Mouse (Mus musculus) embryonic facial prominence, embryonic 12.5 days (tissue): Measurements from ENCODE around the gene Adgrg1. TPM values are rescaled to one million over a fixed set of nuclear protein-coding genes. Genes with fewer than 3 reads are reported as not detected.

Source experiments
- ATAC-seq: fragments of 200-750 bp; cut with Nextera tagmentation; 2 replicates; pipeline ENCODE4 v1.8.0; 2017; ENCODE audit not compliant: insufficient number of reproducible peaks, insufficient read depth, low FRiP score, low TSS enrichment
- H3K27ac ChIP-seq: fragments of 300-500 bp; sonication (generic); 2 replicates; pipeline ENCODE4 v1.5.1; 2016; ENCODE audit warnings: mild to moderate bottlenecking
- H3K27me3 ChIP-seq: fragments of 300-500 bp; sonication (generic); 2 replicates; pipeline ENCODE4 v1.6.1; 2016; ENCODE audit warnings: mild to moderate bottlenecking, moderate library complexity
- H3K36me3 ChIP-seq: fragments of 300-500 bp; sonication (generic); 2 replicates; pipeline ENCODE4 v1.6.1; 2016; ENCODE audit warnings: mild to moderate bottlenecking
- H3K4me1 ChIP-seq: fragments of 300-500 bp; sonication (generic); 2 replicates; pipeline ENCODE4 v1.6.1; 2016
- H3K4me2 ChIP-seq: fragments of 300-500 bp; sonication (generic); replicated peaks from 2 replicates; pipeline ENCODE4 v1.6.1; 2016; ENCODE audit warnings: mild to moderate bottlenecking, moderate library complexity
- H3K4me3 ChIP-seq: fragments of 300-500 bp; sonication (generic); 2 replicates; pipeline ENCODE4 v1.5.1; 2016; ENCODE audit warnings: mild to moderate bottlenecking
- H3K9ac ChIP-seq: fragments of 300-500 bp; sonication (generic); 2 replicates; pipeline ENCODE4 v1.6.1; 2016; ENCODE audit warnings: mild to moderate bottlenecking, moderate library complexity
- H3K9me3 ChIP-seq: fragments of 300-500 bp; sonication (generic); 2 replicates; pipeline ENCODE4 v1.6.1; 2016; ENCODE audit warnings: mild to moderate bottlenecking, moderate library complexity
- WGBS: fragments of 180-500 bp; shearing (Covaris S2); methylation state at CpG from one replicate; pipeline ENCODE4 v1.1.7; 2016; 5-methylcytosine and 5-hydroxymethylcytosine counted together
- polyA plus RNA-seq: library from polyadenylated mRNA; unstranded; fragments of >200 nt; fragmentation: Nextera tagmentation; extraction: Ambion mirVana; gene quantifications from 2 replicates; pipeline ENCODE4 v1.2.1, GENCODE M21; 2016

Adgrg1 gene
- polyA plus RNA-seq, 1 experiment from 2014 or later = 22.3 TPM

- ATAC-seq = no peak
- WGBS = 67% methylated on average over 6 of the region's 6 CpGs
- Histone ChIP-seq H3K4me1 (no peaks in the 10 kb centered on the region), H3K36me3 (no peaks in the 10 kb centered on the region), H3K4me2 (no peak overlapping the region), H3K27ac (no peak overlapping the region), H3K27me3 (no peaks in the 10 kb centered on the region), H3K9ac (no peak overlapping the region), H3K9me3 (no peaks in the 10 kb centered on the region), H3K4me3 (no peak overlapping the region)
Measured at GRCm38 (mm10) chr8:95047884-95048680, 73.5 kb downstream of the Adgrg1 start.

- H3K27ac ChIP-seq = no peak overlapping the region
- no peaks in the 10 kb centered on the region for H3K27me3 ChIP-seq
- H3K4me2 ChIP-seq = no peak overlapping the region
- no peaks in the 10 kb centered on the region for H3K4me1 ChIP-seq
- no peaks in the 10 kb centered on the region for H3K36me3 ChIP-seq
- no peak overlapping the region for H3K4me3 ChIP-seq
- no peaks in the 10 kb centered on the region for H3K9me3 ChIP-seq
- 68% methylated on average over 2 of the region's 2 CpGs for WGBS
- H3K9ac ChIP-seq = no peak overlapping the region
- no peak for ATAC-seq
Measured at GRCm38 (mm10) chr8:95049636-95050035, 75.1 kb downstream of the Adgrg1 start.

- no peak overlapping the region for H3K4me2 ChIP-seq
- H3K27ac ChIP-seq = no peak overlapping the region
- no peaks in the 10 kb centered on the region for H3K9me3 ChIP-seq
- H3K4me1 ChIP-seq = no peaks in the 10 kb centered on the region
- H3K36me3 ChIP-seq = no peaks in the 10 kb centered on the region
- no peak overlapping the region for H3K4me3 ChIP-seq
- no peak for ATAC-seq
- H3K9ac ChIP-seq = no peak overlapping the region
- no peaks in the 10 kb centered on the region for H3K27me3 ChIP-seq
- 59% methylated on average over 6 of the region's 6 CpGs for WGBS
Measured at GRCm38 (mm10) chr8:95054438-95054837, 79.9 kb downstream of the Adgrg1 start.

- Histone ChIP-seq H3K9me3 (no peaks in the 10 kb centered on the region), H3K4me3 (no peak within 1 kb of the TSS), H3K4me2 (no peak within 1 kb of the TSS), H3K9ac (no peak within 1 kb of the TSS), H3K36me3 (no peaks in the 10 kb centered on the region), H3K27ac (no peak within 1 kb of the TSS), H3K27me3 (no peaks in the 10 kb centered on the region), H3K4me1 (no peaks in the 10 kb centered on the region)
- 15% methylated on average over 2 of the region's 2 CpGs for WGBS
- no peak for ATAC-seq
Measured at GRCm38 (mm10) chr8:95054927-95055510, 80.5 kb downstream of the Adgrg1 start, which contains the start of gene Drc7. TSS of gene Drc7 (plus strand) at chr8:95055103.

GRCm38 (mm10) chr8:95056414-95056813 is 81.9 kb downstream of the Adgrg1 start:
- no peak overlapping the region for H3K4me2 ChIP-seq
- ATAC-seq = no peak
- H3K9ac ChIP-seq = no peak overlapping the region
- no peaks in the 10 kb centered on the region for H3K9me3 ChIP-seq
- no peak overlapping the region for H3K4me3 ChIP-seq
- no peaks in the 10 kb centered on the region for H3K27me3 ChIP-seq
- no peaks in the 10 kb centered on the region for H3K4me1 ChIP-seq
- no peak overlapping the region for H3K27ac ChIP-seq
- WGBS = 83% methylated on average over 5 of the region's 5 CpGs
- H3K36me3 ChIP-seq = no peaks in the 10 kb centered on the region

- Histone ChIP-seq H3K9me3 (no peaks in the 10 kb centered on the region), H3K4me3 (no peak overlapping the region), H3K27me3 (no peaks in the 10 kb centered on the region), H3K27ac (no peak overlapping the region), H3K4me2 (no peak overlapping the region), H3K4me1 (no peaks in the 10 kb centered on the region), H3K36me3 (no peaks in the 10 kb centered on the region), H3K9ac (no peak overlapping the region)
- ATAC-seq = no peak
- 83% methylated on average over 6 of the region's 6 CpGs for WGBS
Measured at GRCm38 (mm10) chr8:95058661-95059060, 84.1 kb downstream of the Adgrg1 start.

- 60% methylated on average over 6 of the region's 6 CpGs for WGBS
- no peaks in the 10 kb centered on the region for H3K4me1 ChIP-seq
- no peak overlapping the region for H3K4me2 ChIP-seq
- H3K36me3 ChIP-seq = no peaks in the 10 kb centered on the region
- H3K27me3 ChIP-seq = no peaks in the 10 kb centered on the region
- H3K27ac ChIP-seq = no peak overlapping the region
- H3K9me3 ChIP-seq = no peaks in the 10 kb centered on the region
- no peak for ATAC-seq
- H3K9ac ChIP-seq = no peak overlapping the region
- no peak overlapping the region for H3K4me3 ChIP-seq
Measured at GRCm38 (mm10) chr8:95059812-95060533, 85.4 kb downstream of the Adgrg1 start.

Other genes with a start within 250 kb of the Adgrg1 start
- not detected in 2 replicates for gene Ccl22, start 229.2 kb upstream of the Adgrg1 start, polyA plus RNA-seq
- 4.6 and 5.3 TPM in 2 replicates for gene Cx3cl1, start 202.7 kb upstream of the Adgrg1 start, polyA plus RNA-seq
- not detected in 2 replicates for gene Ccl17, start 164.3 kb upstream of the Adgrg1 start, polyA plus RNA-seq
- 61.8 and 66.3 TPM in 2 replicates for gene Coq9, start 136.4 kb upstream of the Adgrg1 start, polyA plus RNA-seq
- gene Ciapin1, start 136.4 kb upstream of the Adgrg1 start, polyA plus RNA-seq = 141 and 144 TPM in 2 replicates
- gene Polr2c, start 117.3 kb upstream of the Adgrg1 start, polyA plus RNA-seq = 145 and 154 TPM in 2 replicates
- 23.0 and 25.1 TPM in 2 replicates for gene Dok4, start 98.4 kb upstream of the Adgrg1 start, polyA plus RNA-seq
- gene Ccdc102a, start 56.7 kb upstream of the Adgrg1 start, polyA plus RNA-seq = 51.5 and 51.9 TPM in 2 replicates
- gene Adgrg5, start 51.1 kb upstream of the Adgrg1 start, polyA plus RNA-seq = 0.05 TPM in 1 of 2 replicates, not detected in the other
- 2.9 and 3.9 TPM in 2 replicates for gene Adgrg3, start 42.9 kb downstream of the Adgrg1 start, polyA plus RNA-seq
- 0.17 TPM in 1 of 2 replicates, not detected in the other for gene Drc7, start 80.4 kb downstream of the Adgrg1 start, polyA plus RNA-seq
- 28.9 and 30.9 TPM in 2 replicates for gene Katnb1, start 106.4 kb downstream of the Adgrg1 start, polyA plus RNA-seq
- 11.7 and 15.1 TPM in 2 replicates for gene Kifc3, start 228.1 kb downstream of the Adgrg1 start, polyA plus RNA-seq